Mouse (Mus musculus) forebrain, postnatal 0 days (tissue): ENCODE results near the gene Ipo4. TPM values are rescaled to one million over a fixed set of nuclear protein-coding genes. Genes with fewer than 3 reads are reported as not detected.
A peak's percentile ranks its signal among the peaks of the same experiment; 100 is the strongest.

Source experiments
- ATAC-seq: fragments of 200-750 bp; cut with Nextera tagmentation; 2 replicates; pipeline ENCODE4 v1.8.0; 2017; ENCODE audit warnings: mild to moderate bottlenecking, moderate library complexity
- DNase-seq: peaks from one replicate; pipeline ENCODE4 v3.0.0-alpha.2; 2015
- H3K27ac ChIP-seq: fragments of 300-500 bp; sonication (generic); 2 replicates; pipeline ENCODE4 v1.5.1; 2014; ENCODE audit warnings: low read depth, mild to moderate bottlenecking, antibody characterized with exemption, low read length, moderate library complexity, mixed read lengths
- H3K27me3 ChIP-seq: fragments of 300-500 bp; sonication (generic); 2 replicates; pipeline ENCODE4 v1.6.1; 2014; ENCODE audit warnings: mild to moderate bottlenecking, low read length, mixed read lengths; ENCODE audit not compliant: insufficient read depth
- H3K36me3 ChIP-seq: fragments of 300-500 bp; sonication (generic); 2 replicates; pipeline ENCODE4 v1.6.1; 2014; ENCODE audit warnings: mild to moderate bottlenecking, moderate library complexity; ENCODE audit not compliant: insufficient read depth
- H3K4me1 ChIP-seq: fragments of 300-500 bp; sonication (generic); 2 replicates; pipeline ENCODE4 v1.6.1; 2014; ENCODE audit warnings: antibody characterized with exemption; ENCODE audit not compliant: insufficient read depth
- H3K4me2 ChIP-seq: fragments of 300-500 bp; sonication (generic); 2 replicates; pipeline ENCODE4 v1.6.1; 2014; ENCODE audit warnings: low read depth, mild to moderate bottlenecking, moderate library complexity
- H3K4me3 ChIP-seq: fragments of 300-500 bp; sonication (generic); 2 replicates; pipeline ENCODE4 v1.5.1; 2014; ENCODE audit warnings: low read depth, low read length, mixed read lengths
- H3K9ac ChIP-seq: fragments of 300-500 bp; sonication (generic); 2 replicates; pipeline ENCODE4 v1.6.1; 2014; ENCODE audit warnings: mild to moderate bottlenecking
- H3K9me3 ChIP-seq: fragments of 300-500 bp; sonication (generic); 2 replicates; pipeline ENCODE4 v1.6.1; 2016; ENCODE audit warnings: low read length
- CTCF ChIP-seq: sonication (generic); IDR thresholded peaks from 2 replicates; pipeline ENCODE4 v1.5.1; 2016; ENCODE audit warnings: antibody characterized with exemption, control low read depth, low read depth
- WGBS: fragments of 180-500 bp; shearing (Covaris S2); extraction: QIAGEN DNeasy Blood & Tissue Kit; methylation state at CpG from one replicate; pipeline ENCODE4 v1.1.7; 2014; 5-methylcytosine and 5-hydroxymethylcytosine counted together
- polyA plus RNA-seq: library from polyadenylated mRNA; unstranded; fragments of >200 nt; fragmentation: Nextera tagmentation; extraction: Ambion mirVana; gene quantifications from 2 replicates; pipeline ENCODE4 v1.2.1, GENCODE M21; 2015
- total RNA-seq: library from RNA; depleted of rRNA; stranded (reverse); fragments of >200 nt; gene quantifications from 2 replicates; pipeline ENCODE4 v1.2.3, GENCODE M21; 2014; rRNA removed

Gene Ipo4
- total RNA-seq, result 79.8 and 92.0 TPM in 2 replicates
- polyA plus RNA-seq, result 82.4 and 90.9 TPM in 2 replicates

DNA sequence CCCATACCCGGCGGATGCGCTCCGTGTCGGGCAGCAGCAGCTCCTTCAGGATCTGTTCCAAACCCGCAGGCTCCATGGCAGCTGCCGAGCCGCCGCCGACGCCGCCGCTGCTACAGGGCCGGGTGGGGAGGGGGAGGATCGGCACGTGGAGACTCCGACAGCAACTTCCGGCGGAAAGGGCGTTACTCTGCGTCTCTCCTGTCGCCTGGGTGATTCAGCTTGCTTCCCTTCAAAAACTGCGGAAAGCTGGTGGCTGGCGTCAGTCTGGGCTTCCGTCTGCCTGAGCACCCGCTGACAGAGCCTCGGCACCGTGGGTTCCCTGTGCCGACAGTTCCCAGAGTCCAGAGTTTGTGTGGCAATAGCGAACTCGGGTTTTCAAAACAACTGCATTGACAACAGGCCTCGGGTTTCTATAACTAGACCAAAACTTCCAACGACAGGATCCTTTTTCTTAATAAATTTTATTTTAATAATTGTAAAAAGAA is at the start of gene Ipo4:
TSS of gene Ipo4 (minus strand) at position 435 of the 485 bp plus-strand sequence.
- DNase-seq, result peak; percentile 93
- 2% methylated on average over 33 of the region's 33 CpGs for WGBS
- Histone ChIP-seq H3K4me2 (peak within 1 kb of the TSS; percentile 82), H3K9ac (peak within 1 kb of the TSS; percentile 68), H3K27me3 (no peaks in the 10 kb centered on the region), H3K4me1 (no peaks in the 10 kb centered on the region), H3K27ac (peak within 1 kb of the TSS; percentile 78), H3K36me3 (peaks cover 64% of the 10 kb centered on the region), H3K9me3 (no peaks in the 10 kb centered on the region), H3K4me3 (peak within 1 kb of the TSS; percentile 69)
- TF ChIP-seq CTCF, result no peak
- peak; percentile 97 for ATAC-seq

DNA sequence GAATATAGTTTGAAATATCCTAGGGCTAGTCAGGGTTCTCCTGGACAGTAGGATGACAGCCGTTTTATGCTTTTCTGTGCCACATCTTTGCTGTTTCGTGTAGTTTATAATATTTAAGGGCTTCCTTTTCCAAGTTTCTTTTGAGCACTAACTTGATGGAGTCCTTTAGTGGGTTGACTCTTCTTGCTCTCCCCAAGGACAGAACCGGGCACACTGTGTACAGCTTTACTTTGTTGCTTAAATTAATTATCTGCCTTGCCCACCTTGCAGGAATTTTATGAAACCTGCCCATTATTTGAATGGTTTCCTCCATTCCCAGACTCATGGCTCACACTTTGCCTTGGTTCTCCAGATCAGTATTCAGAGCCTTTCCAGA is 46.3 kb upstream of the Ipo4 start:
- Histone ChIP-seq H3K4me1 (peaks cover 8% of the 10 kb centered on the region; the same call in 1 of the 2 replicates), H3K9ac (no peak overlapping the region; the same call in 1 of the 2 replicates), H3K27me3 (no peaks in the 10 kb centered on the region), H3K36me3 (peaks cover 26% of the 10 kb centered on the region), H3K4me3 (peak overlapping the region; percentile 70), H3K27ac (peak overlapping the region; percentile 16; the same call in 1 of the 2 replicates), H3K9me3 (no peaks in the 10 kb centered on the region), H3K4me2 (peak overlapping the region; percentile 96)
- no peak for TF ChIP-seq CTCF
- 10% methylated on average over 3 of the region's 3 CpGs for WGBS
- no peak for DNase-seq
- ATAC-seq, result peak; percentile 13; the same call in 1 of the 2 replicates

DNA sequence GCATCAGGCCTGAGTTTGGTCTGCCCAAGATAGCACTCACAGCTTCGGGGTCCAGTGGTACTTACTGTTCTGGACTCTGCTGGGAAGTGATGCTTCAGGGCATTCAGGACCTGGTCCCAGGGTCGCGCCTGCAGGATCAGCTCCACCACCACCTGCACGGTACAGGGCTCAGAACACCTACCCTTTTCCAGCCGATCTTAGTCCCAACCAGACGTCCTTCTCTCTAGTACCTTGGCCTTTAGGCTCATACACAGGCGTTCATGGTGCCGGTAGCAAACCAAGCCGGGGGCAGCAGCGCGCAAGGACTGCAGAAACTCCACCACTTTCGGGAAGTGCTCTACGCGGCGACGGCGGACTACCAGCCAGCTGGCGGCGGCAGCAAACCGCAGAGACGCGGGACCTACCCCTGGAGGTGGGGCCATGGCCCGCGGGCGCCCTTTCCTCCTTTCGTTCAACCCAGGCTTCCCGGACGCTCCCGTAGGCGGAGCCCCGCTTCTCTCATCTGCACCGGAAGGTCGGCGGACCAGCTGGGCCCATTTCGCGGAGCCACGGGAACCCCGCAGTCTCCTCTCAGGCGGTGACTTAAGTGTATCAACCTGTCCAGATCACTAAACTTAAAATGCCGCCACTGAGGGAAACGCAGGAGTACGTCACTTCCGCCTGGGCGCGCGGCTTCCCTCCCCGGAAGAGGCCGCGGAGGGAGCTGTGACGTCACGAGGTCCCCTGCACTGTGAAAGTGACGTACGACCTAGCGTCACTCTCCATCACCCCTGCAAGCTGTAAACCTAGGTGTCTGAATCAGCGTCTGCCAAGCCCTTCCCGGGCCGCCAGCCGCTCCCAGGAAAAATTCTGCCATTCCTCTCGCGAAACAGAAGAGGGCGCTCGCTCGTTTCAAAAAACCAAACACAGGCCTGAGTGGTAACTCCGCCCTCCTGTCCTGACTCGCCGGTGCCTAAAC is 45.7 kb upstream of the Ipo4 start, which contains the start of gene Tinf2:
TSS of gene Tinf2 (minus strand) at position 661 of the 958 bp plus-strand sequence.
- Histone ChIP-seq H3K4me1 (peaks cover 8% of the 10 kb centered on the region; the same call in 1 of the 2 replicates), H3K27me3 (no peaks in the 10 kb centered on the region), H3K27ac (peak within 1 kb of the TSS; percentile 77), H3K36me3 (peaks cover 33% of the 10 kb centered on the region), H3K9ac (peak within 1 kb of the TSS; percentile 65), H3K4me2 (peak within 1 kb of the TSS; percentile 96), H3K4me3 (peak within 1 kb of the TSS; percentile 70), H3K9me3 (no peaks in the 10 kb centered on the region)
- peak; percentile 85 for TF ChIP-seq CTCF
- DNase-seq (peak; percentile 99), ATAC-seq (peak; percentile 99)
- WGBS, result under 1% methylated on average over 66 of the region's 66 CpGs

DNA sequence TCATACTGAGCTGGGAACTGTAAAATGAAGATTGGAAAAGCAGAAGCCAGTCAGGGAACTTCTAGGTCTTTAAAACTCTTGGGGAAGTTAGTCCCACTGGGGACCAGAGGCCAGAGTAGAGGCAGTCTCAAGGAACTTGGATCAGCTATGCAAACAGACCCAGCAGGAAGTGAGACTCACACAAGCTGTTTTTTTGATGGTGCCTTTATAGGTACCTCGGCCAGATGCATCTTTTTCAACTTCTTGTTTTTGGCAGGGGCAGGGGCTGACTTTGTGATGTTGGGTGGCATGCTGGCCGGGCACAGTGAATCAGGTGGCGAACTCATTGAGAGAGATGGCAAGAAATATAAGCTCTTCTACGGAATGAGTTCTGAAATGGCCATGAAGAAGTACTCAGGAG is 41.9 kb upstream of the Ipo4 start:
- Histone ChIP-seq H3K4me2 (no peak overlapping the region), H3K9me3 (no peaks in the 10 kb centered on the region), H3K4me1 (peaks cover 14% of the 10 kb centered on the region), H3K27me3 (no peaks in the 10 kb centered on the region), H3K4me3 (no peak overlapping the region), H3K27ac (no peak overlapping the region), H3K9ac (no peak overlapping the region), H3K36me3 (peaks cover 35% of the 10 kb centered on the region)
- TF ChIP-seq CTCF, result no peak
- WGBS, result 89% methylated on average over 4 of the region's 4 CpGs
- DNase-seq (no peak), ATAC-seq (no peak)

DNA sequence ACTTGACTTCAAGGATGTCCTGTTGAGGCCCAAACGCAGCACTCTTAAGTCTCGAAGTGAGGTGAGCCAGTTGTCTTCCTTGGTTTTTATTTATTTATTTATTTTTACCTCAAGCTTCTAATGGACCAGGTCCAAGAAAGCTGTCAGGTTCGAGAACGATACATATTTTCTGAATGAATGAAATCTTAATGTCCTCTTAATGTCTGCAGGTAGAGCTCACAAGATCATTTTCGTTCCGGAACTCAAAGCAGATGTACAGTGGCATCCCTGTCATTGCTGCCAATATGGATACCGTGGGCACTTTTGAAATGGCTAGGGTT is 36.9 kb upstream of the Ipo4 start:
- whole genome bisulfite sequencing, result 79% methylated on average over 7 of the region's 7 CpGs
- peak overlapping the region; percentile 89; the same call in 1 of the 2 replicates for H3K27ac ChIP-seq
- no peaks in the 10 kb centered on the region for H3K9me3 ChIP-seq
- peak overlapping the region; percentile 83 for H3K4me2 ChIP-seq
- H3K9ac ChIP-seq, result peak overlapping the region; percentile 65
- ATAC-seq (no peak), DNase-seq (no peak)
- H3K36me3 ChIP-seq, result peaks cover 15% of the 10 kb centered on the region
- H3K4me1 ChIP-seq, result peaks cover 16% of the 10 kb centered on the region
- H3K27me3 ChIP-seq, result no peaks in the 10 kb centered on the region
- H3K4me3 ChIP-seq, result peak overlapping the region; percentile 85
- no peak for TF ChIP-seq CTCF

DNA sequence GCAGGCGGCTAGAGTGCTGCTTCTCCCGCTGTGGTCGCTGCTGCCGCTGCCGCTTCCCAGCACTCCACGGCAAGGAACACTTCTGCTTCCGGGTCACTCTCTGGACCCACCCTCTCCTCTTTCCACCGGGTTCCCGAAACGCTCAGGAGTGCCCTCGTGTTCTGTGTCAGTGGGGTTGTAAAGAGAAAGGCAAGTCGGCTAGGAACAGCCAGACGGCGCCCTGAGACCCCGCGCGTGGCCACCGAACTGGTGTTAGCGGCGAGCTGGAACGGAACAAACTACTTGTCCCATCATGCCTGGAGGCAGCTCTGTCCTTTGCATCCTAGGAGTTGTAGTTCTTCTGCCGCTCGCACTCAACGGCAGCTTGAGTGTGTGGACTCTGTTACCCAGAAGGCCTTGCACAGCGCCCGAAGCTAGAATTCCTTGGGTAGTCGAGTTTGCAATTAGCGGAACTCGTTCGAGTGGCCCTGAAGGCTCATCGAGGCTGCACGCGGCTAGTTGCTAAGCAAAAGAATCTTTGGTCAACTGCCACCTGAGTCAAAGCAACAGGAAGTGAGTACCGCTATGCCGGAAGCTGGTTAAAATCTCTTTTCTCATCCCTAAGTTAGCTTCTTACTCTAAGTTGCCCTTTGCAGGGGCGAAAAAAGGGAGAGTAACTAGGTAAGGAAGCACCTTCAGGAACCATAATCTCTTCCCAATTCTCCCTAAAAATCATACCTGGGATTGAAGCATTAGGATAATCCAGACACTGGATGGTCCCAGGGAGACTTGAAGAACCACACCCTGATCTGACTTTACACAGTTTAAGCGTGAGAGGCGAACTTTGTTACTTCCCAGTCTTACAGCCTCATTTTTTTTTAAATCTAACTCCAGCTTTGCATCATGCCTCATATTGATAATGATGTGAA is 36.3 kb upstream of the Ipo4 start, which contains the start of the genes Gmpr2 and Nedd8:
TSS of gene Gmpr2 (plus strand) at position 109 of the 908 bp plus-strand sequence.
TSS of gene Nedd8 (minus strand) at position 292 of the 908 bp plus-strand sequence.
- ATAC-seq (peak; percentile 99), DNase-seq (peak; percentile 95)
- no peaks in the 10 kb centered on the region for H3K9me3 ChIP-seq
- under 1% methylated on average over 38 of the region's 38 CpGs for WGBS
- H3K4me3 ChIP-seq, result peak within 1 kb of the TSS; percentile 85
- H3K27me3 ChIP-seq, result no peaks in the 10 kb centered on the region
- H3K27ac ChIP-seq, result peak within 1 kb of the TSS; percentile 89
- H3K9ac ChIP-seq, result peak within 1 kb of the TSS; percentile 65
- peak within 1 kb of the TSS; percentile 83 for H3K4me2 ChIP-seq
- peaks cover 9% of the 10 kb centered on the region for H3K36me3 ChIP-seq
- TF ChIP-seq CTCF, result 0 out of 2 replicates have a peak, but pooled peaks have one; percentile 18
- peaks cover 16% of the 10 kb centered on the region for H3K4me1 ChIP-seq
